Mouse (Mus musculus) E14TG2a.4 (cell line): ENCODE data around the gene Timm22.

Source experiments
- CTCF ChIP-seq: conservative IDR thresholded peaks from 2 replicates; pipeline ENCODE4 v1.5.1; 2014; ENCODE audit warnings: low read length
- NANOG ChIP-seq: IDR thresholded peaks from 2 replicates; pipeline ENCODE4 v1.6.1; 2014; ENCODE audit warnings: borderline replicate concordance, low read length, mixed read lengths
- POU5F1 ChIP-seq: IDR thresholded peaks from 2 replicates; pipeline ENCODE4 v1.6.1; 2014; ENCODE audit warnings: low read length, borderline replicate concordance

GRCm38 (mm10) chr11:76398312-76398797 lies 8.4 kb upstream of the Timm22 start:
- TF ChIP-seq CTCF (no peak), POU5F1 (no peak), NANOG (no peak)
